Mouse (Mus musculus): ENCODE measurements around the gene Dclre1b.
A peak's percentile ranks its signal among the peaks of the same experiment; 100 is the strongest.

- TF ChIP-seq POLR2A (IDR thresholded peaks at IDR 0.05; ENCODE audit: borderline replicate concordance, low read depth, low read length) (peak; percentile 66; the same call in 1 of the 2 replicates), CTCF (IDR thresholded peaks at IDR 0.05; ENCODE audit: low read depth, low read length) (no peak)
These were observed at the start of gene Dclre1b, which contains the start of the genes Ap4b1 and Gm43064 for GRCm38 (mm10) chr3:103808891-103809798.
